Mouse (Mus musculus) small intestine, adult 2 months (tissue): ENCODE measurements around the gene Sema6d. TPM values are rescaled to one million over a fixed set of nuclear protein-coding genes. Genes with fewer than 3 reads are reported as not detected.

Source experiments
- H3K27ac ChIP-seq: fragments of 200-500 bp; 2 replicates; pipeline ENCODE4 v1.5.1; 2012; ENCODE audit warnings: low read depth, low read length, control low read depth, inconsistent platforms; ENCODE audit not compliant: insufficient read depth
- H3K27me3 ChIP-seq: fragments of 200-500 bp; 2 replicates; pipeline ENCODE4 v1.6.1; 2012; ENCODE audit warnings: mild to moderate bottlenecking, moderate library complexity, low read length, inconsistent platforms; ENCODE audit not compliant: control insufficient read depth, insufficient read depth
- H3K36me3 ChIP-seq: fragments of 200-500 bp; 2 replicates; pipeline ENCODE4 v1.6.1; 2012; ENCODE audit warnings: mild to moderate bottlenecking, low read length, control low read depth, inconsistent platforms; ENCODE audit not compliant: control insufficient read depth, insufficient read depth
- H3K4me1 ChIP-seq: fragments of 200-500 bp; 2 replicates; pipeline ENCODE4 v1.6.1; 2012; ENCODE audit warnings: low read length, inconsistent platforms, mixed read lengths; ENCODE audit not compliant: control insufficient read depth, insufficient read depth, insufficient read length
- H3K4me3 ChIP-seq: fragments of 200-500 bp; 2 replicates; pipeline ENCODE4 v1.5.1; 2012; ENCODE audit warnings: low read depth, mild to moderate bottlenecking, control low read depth, inconsistent platforms, low read length, moderate library complexity
- CTCF ChIP-seq: fragments of 200-500 bp; IDR thresholded peaks from 2 replicates; pipeline ENCODE4 v1.5.1; 2012; ENCODE audit warnings: low read depth, mild to moderate bottlenecking, control low read depth, inconsistent platforms, low read length, moderate library complexity, mixed read lengths; ENCODE audit not compliant: insufficient replicate concordance, insufficient read length; ENCODE audit errors: extremely low read depth
- POLR2A ChIP-seq: fragments of 200-500 bp; IDR thresholded peaks from 2 replicates; pipeline ENCODE4 v1.6.1; 2012; ENCODE audit warnings: low read depth, mild to moderate bottlenecking, control low read depth, inconsistent platforms, low read length, moderate library complexity
- WGBS: fragments of 180-500 bp; shearing (Covaris S2); methylation state at CpG from one replicate; pipeline ENCODE4 v1.1.7; 2018; 5-methylcytosine and 5-hydroxymethylcytosine counted together
- polyA plus RNA-seq: library from polyadenylated mRNA; depleted of rRNA; stranded (reverse); fragments of >200 nt; gene quantifications from 2 replicates; pipeline ENCODE4 v1.2.3, GENCODE M21; 2012

The Sema6d gene
- polyA plus RNA-seq, 1 experiment = 9.5 TPM

- TF ChIP-seq CTCF (no peak), POLR2A (no peak)
- no peaks in the 10 kb centered on the region for H3K4me1 ChIP-seq
- H3K4me3 ChIP-seq = no peak overlapping the region
- no peak overlapping the region for H3K27ac ChIP-seq
- H3K36me3 ChIP-seq = no peaks in the 10 kb centered on the region
- no peaks in the 10 kb centered on the region for H3K27me3 ChIP-seq
- WGBS = 68% methylated on average over 2 of the region's 2 CpGs
Observed at GRCm38 (mm10) chr2:124354191-124354590, 264.4 kb downstream of the Sema6d start.

DNA sequence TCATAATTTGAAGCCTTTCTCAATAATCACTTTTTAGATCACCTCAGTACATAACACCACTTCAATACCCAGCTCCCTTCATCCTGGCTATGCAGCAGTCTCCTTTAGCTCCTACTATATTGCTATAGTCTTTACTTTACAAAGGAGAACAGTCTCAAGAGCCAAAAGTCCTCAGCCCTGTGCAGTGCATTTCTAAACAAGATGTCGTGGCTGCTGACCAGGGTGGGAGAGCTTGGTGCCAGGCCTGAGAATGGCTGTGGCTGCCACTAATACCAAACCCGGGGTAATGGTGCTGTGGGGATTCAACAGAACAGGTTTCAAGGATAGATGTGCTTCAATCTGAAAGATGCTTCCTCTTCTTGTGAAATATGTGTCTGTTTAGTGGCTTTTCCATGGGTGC lies 264.9 kb downstream of the Sema6d start:
- TF ChIP-seq POLR2A = no peak
- TF ChIP-seq CTCF = no peak
- H3K4me1 ChIP-seq = no peaks in the 10 kb centered on the region
- H3K4me3 ChIP-seq = no peak overlapping the region
- H3K27ac ChIP-seq = no peak overlapping the region
- no peaks in the 10 kb centered on the region for H3K36me3 ChIP-seq
- WGBS = 71% methylated on average over 2 of the region's 2 CpGs
- H3K27me3 ChIP-seq = no peaks in the 10 kb centered on the region

GRCm38 (mm10) chr2:124369291-124369690 lies 279.5 kb downstream of the Sema6d start:
- WGBS = 69% methylated on average over 1 of the region's 1 CpGs
- H3K4me3 ChIP-seq = no peak overlapping the region
- H3K36me3 ChIP-seq = no peaks in the 10 kb centered on the region
- no peaks in the 10 kb centered on the region for H3K27me3 ChIP-seq
- TF ChIP-seq POLR2A = no peak
- H3K4me1 ChIP-seq = no peaks in the 10 kb centered on the region
- H3K27ac ChIP-seq = no peak overlapping the region

DNA sequence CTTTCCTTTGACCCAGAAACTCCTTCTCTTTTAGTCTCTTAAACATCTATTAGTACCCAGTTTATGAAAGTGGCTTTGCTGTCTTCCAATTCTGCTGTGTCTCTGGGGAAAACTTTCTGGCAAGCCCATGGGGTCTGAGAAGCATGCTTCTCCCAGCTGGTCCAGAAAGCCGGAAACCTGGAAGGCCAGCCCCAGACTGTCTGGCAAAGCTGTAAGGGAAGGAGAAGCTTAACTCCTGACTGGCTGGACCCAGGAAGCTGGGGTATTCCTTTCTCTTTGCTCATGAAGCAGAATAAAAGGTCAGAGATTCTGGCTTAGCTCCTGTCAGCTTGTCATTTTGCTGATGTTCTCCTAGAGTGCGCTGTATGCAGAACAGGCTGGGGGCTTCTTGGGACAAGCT lies 280.2 kb downstream of the Sema6d start:
- no peak overlapping the region for H3K4me3 ChIP-seq
- no peaks in the 10 kb centered on the region for H3K4me1 ChIP-seq
- no peak overlapping the region for H3K27ac ChIP-seq
- no peaks in the 10 kb centered on the region for H3K36me3 ChIP-seq
- H3K27me3 ChIP-seq = no peaks in the 10 kb centered on the region
- no peak for TF ChIP-seq CTCF
- no peak for TF ChIP-seq POLR2A
- WGBS = 66% methylated on average over 2 of the region's 2 CpGs

GRCm38 (mm10) chr2:124371363-124371762 lies 281.6 kb downstream of the Sema6d start:
- WGBS = 46% methylated on average over 2 of the region's 2 CpGs
- TF ChIP-seq POLR2A (no peak), CTCF (no peak)
- Histone ChIP-seq H3K27ac (no peak overlapping the region), H3K4me3 (no peak overlapping the region), H3K36me3 (no peaks in the 10 kb centered on the region), H3K4me1 (no peaks in the 10 kb centered on the region), H3K27me3 (no peaks in the 10 kb centered on the region)

GRCm38 (mm10) chr2:124385053-124385452 lies 295.3 kb downstream of the Sema6d start:
- no peaks in the 10 kb centered on the region for H3K4me1 ChIP-seq
- H3K36me3 ChIP-seq = no peaks in the 10 kb centered on the region
- H3K27ac ChIP-seq = no peak overlapping the region
- TF ChIP-seq CTCF = no peak
- no peak overlapping the region for H3K4me3 ChIP-seq
- 36% methylated on average over 1 of the region's 1 CpGs for WGBS
- H3K27me3 ChIP-seq = no peaks in the 10 kb centered on the region

DNA sequence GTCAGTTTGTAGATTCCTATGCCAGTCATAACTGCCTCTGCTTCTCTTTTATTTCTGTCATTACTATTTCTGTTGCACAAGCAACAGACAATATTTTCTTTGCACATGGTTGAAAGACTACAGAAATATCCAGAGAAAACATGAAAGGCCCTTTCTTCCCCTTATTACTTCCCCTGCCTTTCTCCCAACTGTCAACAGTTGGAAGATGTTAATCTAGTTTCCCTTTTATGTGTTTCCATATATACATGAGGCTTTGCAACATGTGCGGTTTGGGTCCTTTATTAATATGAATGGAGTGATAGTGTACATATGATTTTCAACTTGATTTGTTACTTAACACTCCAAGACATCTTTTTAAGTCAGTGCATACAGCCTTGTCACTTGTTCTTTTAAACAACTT lies 296.0 kb downstream of the Sema6d start:
- Histone ChIP-seq H3K36me3 (no peaks in the 10 kb centered on the region), H3K4me3 (no peak overlapping the region), H3K27me3 (no peaks in the 10 kb centered on the region), H3K27ac (no peak overlapping the region), H3K4me1 (no peaks in the 10 kb centered on the region)
- TF ChIP-seq CTCF (no peak), POLR2A (no peak)
- WGBS = 71% methylated on average over 1 of the region's 1 CpGs

GRCm38 (mm10) chr2:124388269-124388668 lies 298.5 kb downstream of the Sema6d start:
- WGBS = 84% methylated on average over 1 of the region's 1 CpGs
- no peak for TF ChIP-seq CTCF
- TF ChIP-seq POLR2A = no peak
- Histone ChIP-seq H3K4me1 (no peaks in the 10 kb centered on the region), H3K4me3 (no peak overlapping the region), H3K27ac (no peak overlapping the region), H3K36me3 (no peaks in the 10 kb centered on the region), H3K27me3 (no peaks in the 10 kb centered on the region)
